Mouse (Mus musculus) lung, adult 2 months (tissue): ENCODE data around the gene H13.

Experiments used
- CTCF ChIP-seq: fragments of 200-500 bp; IDR thresholded peaks from 2 replicates; pipeline ENCODE4 v1.5.1; 2011; ENCODE audit warnings: mild to moderate bottlenecking, low read length, control low read depth; ENCODE audit not compliant: insufficient read depth
- POLR2A ChIP-seq: fragments of 200-500 bp; IDR thresholded peaks from 2 replicates; pipeline ENCODE4 v1.6.1; 2011; ENCODE audit warnings: low read depth, mild to moderate bottlenecking, control low read depth, low read length, borderline replicate concordance; ENCODE audit errors: extremely low read depth

GRCm38 (mm10) chr2:152753944-152754711 lies 84.9 kb downstream of the H13 start, which contains the start of gene Cox4i2:
- no peak for TF ChIP-seq CTCF
- TF ChIP-seq POLR2A, result peak; percentile 11; the same call in 1 of the 2 replicates
